Mouse (Mus musculus) liver, embryonic 15.5 days (tissue): ENCODE measurements around the gene Olfr818. TPM values are rescaled to one million over a fixed set of nuclear protein-coding genes. Genes with fewer than 3 reads are reported as not detected.
"Not testable (repeated sequence)": the region's sequence is repeated elsewhere in the genome, so short reads cannot be mapped to it uniquely, and the experiment has no call there.

ENCODE experiments used
- ATAC-seq: fragments of 200-750 bp; cut with Nextera tagmentation; 2 replicates; pipeline ENCODE4 v1.8.0; 2017; ENCODE audit warnings: moderate number of reproducible peaks, mild to moderate bottlenecking, moderate library complexity; ENCODE audit not compliant: insufficient read depth
- H3K27ac ChIP-seq: fragments of 300-500 bp; sonication (generic); replicated peaks from 2 replicates; pipeline ENCODE4 v1.5.1; 2015; ENCODE audit warnings: mild to moderate bottlenecking, inconsistent platforms
- H3K27me3 ChIP-seq: fragments of 300-500 bp; sonication (generic); 2 replicates; pipeline ENCODE4 v1.6.1; 2015; ENCODE audit warnings: mild to moderate bottlenecking, inconsistent platforms
- H3K36me3 ChIP-seq: fragments of 300-500 bp; sonication (generic); replicated peaks from 2 replicates; pipeline ENCODE4 v1.6.1; 2015; ENCODE audit warnings: moderate library complexity, mild to moderate bottlenecking, inconsistent platforms
- H3K4me1 ChIP-seq: fragments of 300-500 bp; sonication (generic); replicated peaks from 2 replicates; pipeline ENCODE4 v1.6.1; 2015; ENCODE audit warnings: inconsistent platforms
- H3K4me2 ChIP-seq: fragments of 300-500 bp; sonication (generic); 2 replicates; pipeline ENCODE4 v1.6.1; 2015; ENCODE audit warnings: moderate library complexity, mild to moderate bottlenecking, inconsistent platforms
- H3K4me3 ChIP-seq: fragments of 300-500 bp; sonication (generic); replicated peaks from 2 replicates; pipeline ENCODE4 v1.5.1; 2015; ENCODE audit warnings: mild to moderate bottlenecking, inconsistent platforms
- H3K9ac ChIP-seq: fragments of 300-500 bp; sonication (generic); 2 replicates; pipeline ENCODE4 v1.6.1; 2015; ENCODE audit warnings: moderate library complexity, mild to moderate bottlenecking, inconsistent platforms
- H3K9me3 ChIP-seq: fragments of 300-500 bp; sonication (generic); replicated peaks from 2 replicates; pipeline ENCODE4 v1.6.1; 2016; ENCODE audit warnings: inconsistent platforms
- whole genome bisulfite sequencing: fragments of 180-500 bp; shearing (Covaris S2); methylation state at CpG from one replicate; pipeline ENCODE4 v1.1.7; 2015; ENCODE audit warnings: mixed read lengths; ENCODE audit not compliant: insufficient replicate concordance; 5-methylcytosine and 5-hydroxymethylcytosine counted together
- polyA plus RNA-seq: library from polyadenylated mRNA; unstranded; fragments of >200 nt; fragmentation: Nextera tagmentation; extraction: Ambion mirVana; gene quantifications from 2 replicates; pipeline ENCODE4 v1.2.1, GENCODE M21; 2015

Olfr818 gene
- polyA plus RNA-seq = not detected in 2 replicates

- Histone ChIP-seq H3K27me3 (no peaks in the 10 kb centered on the region), H3K36me3 (no peaks in the 10 kb centered on the region), H3K4me1 (no peaks in the 10 kb centered on the region), H3K9ac (no peak within 1 kb of the TSS), H3K4me3 (no peak within 1 kb of the TSS), H3K9me3 (no peaks in the 10 kb centered on the region), H3K4me2 (no peak within 1 kb of the TSS), H3K27ac (no peak within 1 kb of the TSS)
- ATAC-seq = no peak
- WGBS = 68% methylated on average over 2 of the region's 2 CpGs
Measured at GRCm38 (mm10) chr10:129949000-129949399, at the start of gene Olfr818. Olfr818 (minus strand) TSS chr10:129949100.

- ATAC-seq, H3K9me3 ChIP-seq, H3K36me3 ChIP-seq, H3K27ac ChIP-seq, H3K4me2 ChIP-seq, H3K27me3 ChIP-seq, H3K9ac ChIP-seq, H3K4me3 ChIP-seq, H3K4me1 ChIP-seq: not testable (repeated sequence)
- WGBS = no CpG with 5 or more reads among the region's 1 CpGs
Measured at GRCm38 (mm10) chr10:129984962-129985361, 36.1 kb upstream of the Olfr818 start, which contains the start of gene Gm10310. Gm10310 (minus strand) TSS chr10:129985062.

- H3K4me1 ChIP-seq, H3K27me3 ChIP-seq, ATAC-seq, H3K27ac ChIP-seq, H3K4me3 ChIP-seq, H3K9me3 ChIP-seq, H3K9ac ChIP-seq, H3K36me3 ChIP-seq, H3K4me2 ChIP-seq: not testable (repeated sequence)
- no CpG with 5 or more reads among the region's 3 CpGs for WGBS
Measured at GRCm38 (mm10) chr10:129981867-129982266, 33.0 kb upstream of the Olfr818 start.

DNA sequence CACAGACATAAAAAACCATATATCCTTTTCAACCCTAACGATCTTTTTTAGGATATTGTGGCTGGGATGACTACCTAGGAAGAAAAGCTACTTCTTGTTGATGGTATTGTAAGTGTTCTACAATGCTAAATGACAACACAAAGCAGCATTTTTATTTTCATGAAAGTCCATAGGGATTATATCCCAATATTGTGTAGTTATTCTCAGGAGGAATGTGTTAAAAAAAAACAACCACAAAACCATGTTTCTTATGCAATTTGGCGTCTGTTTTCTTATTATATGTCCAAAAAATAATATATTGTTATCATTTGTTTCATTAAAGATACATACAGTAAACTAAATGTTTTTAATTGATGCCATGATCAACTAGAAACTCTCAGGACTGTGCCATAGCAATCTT lies 27.1 kb upstream of the Olfr818 start, which contains the start of gene Olfr247:
TSS of gene Olfr247 (minus strand) at position 101 of the 400 bp plus-strand sequence.
- not testable (repeated sequence) for H3K36me3 ChIP-seq, H3K27me3 ChIP-seq, H3K4me3 ChIP-seq, H3K9ac ChIP-seq, H3K4me2 ChIP-seq, ATAC-seq, H3K9me3 ChIP-seq, H3K4me1 ChIP-seq, H3K27ac ChIP-seq
- WGBS = no CpG with 5 or more reads among the region's 2 CpGs

GRCm38 (mm10) chr10:129972994-129973393 lies 24.1 kb upstream of the Olfr818 start:
- ATAC-seq, H3K4me1 ChIP-seq, H3K9ac ChIP-seq, H3K27me3 ChIP-seq, H3K4me2 ChIP-seq, H3K36me3 ChIP-seq, H3K4me3 ChIP-seq, H3K9me3 ChIP-seq, H3K27ac ChIP-seq: not testable (repeated sequence)
- no CpG with 5 or more reads among the region's 3 CpGs for WGBS

GRCm38 (mm10) chr10:129967166-129967565 lies 18.3 kb upstream of the Olfr818 start, which contains the start of gene Olfr819:
Olfr819 (minus strand) TSS chr10:129967266.
- H3K4me1 ChIP-seq, H3K36me3 ChIP-seq, H3K9ac ChIP-seq, H3K27ac ChIP-seq, ATAC-seq, H3K9me3 ChIP-seq, H3K27me3 ChIP-seq, H3K4me2 ChIP-seq, H3K4me3 ChIP-seq: not testable (repeated sequence)
- 50% methylated on average over 2 of the region's 2 CpGs for WGBS

DNA sequence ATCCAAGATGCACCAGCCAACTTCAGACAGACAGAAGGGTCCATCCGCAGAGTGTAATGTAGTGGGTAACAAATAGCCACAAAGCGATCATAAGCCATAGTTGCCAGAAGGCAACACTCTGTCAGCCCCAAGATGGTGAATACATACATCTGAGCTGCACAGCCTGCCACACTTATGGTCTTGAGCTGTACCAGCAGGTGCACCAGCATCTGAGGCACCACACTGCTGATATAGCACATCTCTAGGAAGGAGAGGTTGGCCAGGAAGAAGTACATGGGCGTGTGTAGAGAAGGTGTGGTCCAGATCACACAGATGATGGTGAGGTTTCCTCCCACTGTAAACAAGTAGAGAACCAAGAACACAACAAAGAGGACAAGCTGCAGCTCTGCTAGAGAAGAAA lies 17.3 kb upstream of the Olfr818 start:
- not testable (repeated sequence) for H3K4me2 ChIP-seq, H3K27me3 ChIP-seq, H3K9me3 ChIP-seq, H3K4me1 ChIP-seq, H3K27ac ChIP-seq, ATAC-seq, H3K4me3 ChIP-seq, H3K36me3 ChIP-seq, H3K9ac ChIP-seq
- 78% methylated on average over 2 of the region's 3 CpGs for WGBS

- H3K9me3 ChIP-seq = no peaks in the 10 kb centered on the region
- no peak within 1 kb of the TSS for H3K9ac ChIP-seq
- no peak within 1 kb of the TSS for H3K27ac ChIP-seq
- 43% methylated on average over 1 of the region's 1 CpGs for WGBS
- no peak for ATAC-seq
- H3K4me3 ChIP-seq = no peak within 1 kb of the TSS
- H3K4me2 ChIP-seq = no peak within 1 kb of the TSS
- H3K27me3 ChIP-seq = no peaks in the 10 kb centered on the region
- H3K4me1 ChIP-seq = no peaks in the 10 kb centered on the region
- no peaks in the 10 kb centered on the region for H3K36me3 ChIP-seq
Measured at GRCm38 (mm10) chr10:129915497-129915896, 33.4 kb downstream of the Olfr818 start, which contains the start of gene Olfr816. Olfr816 (minus strand) TSS chr10:129915597.

- not testable (repeated sequence) for H3K27me3 ChIP-seq, H3K9ac ChIP-seq, H3K9me3 ChIP-seq, H3K36me3 ChIP-seq, H3K4me3 ChIP-seq, H3K27ac ChIP-seq, H3K4me1 ChIP-seq, H3K4me2 ChIP-seq, ATAC-seq
- WGBS = 36% methylated on average over 1 of the region's 1 CpGs
Measured at GRCm38 (mm10) chr10:129905767-129906166, 43.1 kb downstream of the Olfr818 start, which contains the start of gene Olfr815. Olfr815 (minus strand) TSS chr10:129905867.

Other genes starting within 250 kb of the Olfr818 start
- not detected in 2 replicates for gene Olfr804, start 245.9 kb downstream of the Olfr818 start, polyA plus RNA-seq
- gene Olfr805, start 219.7 kb downstream of the Olfr818 start, polyA plus RNA-seq = not detected in 2 replicates
- not detected in 2 replicates for gene Olfr806, start 207.2 kb downstream of the Olfr818 start, polyA plus RNA-seq
- gene Olfr807, start 191.3 kb downstream of the Olfr818 start, polyA plus RNA-seq = not detected in 2 replicates
- not detected in 2 replicates for gene Olfr808, start 183.6 kb downstream of the Olfr818 start, polyA plus RNA-seq
- not detected in 2 replicates for gene Olfr809, start 174.5 kb downstream of the Olfr818 start, polyA plus RNA-seq
- gene Olfr810, start 154.2 kb downstream of the Olfr818 start, polyA plus RNA-seq = not detected in 2 replicates
- not detected in 2 replicates for gene Olfr811, start 144.7 kb downstream of the Olfr818 start, polyA plus RNA-seq
- gene Olfr812, start 103.0 kb downstream of the Olfr818 start, polyA plus RNA-seq = not detected in 2 replicates
- gene Olfr813, start 93.7 kb downstream of the Olfr818 start, polyA plus RNA-seq = not detected in 2 replicates
- gene Olfr814, start 69.2 kb downstream of the Olfr818 start, polyA plus RNA-seq = not detected in 2 replicates
- not detected in 2 replicates for gene Olfr815, start 43.2 kb downstream of the Olfr818 start, polyA plus RNA-seq
- not detected in 2 replicates for gene Olfr816, start 33.5 kb downstream of the Olfr818 start, polyA plus RNA-seq
- gene Olfr819, start 18.2 kb upstream of the Olfr818 start, polyA plus RNA-seq = not detected in 2 replicates
- not detected in 2 replicates for gene Olfr247, start 27.0 kb upstream of the Olfr818 start, polyA plus RNA-seq
- gene Gm10310, start 36.0 kb upstream of the Olfr818 start, polyA plus RNA-seq = not detected in 2 replicates
- gene Olfr820, start 63.5 kb upstream of the Olfr818 start, polyA plus RNA-seq = not detected in 2 replicates
- not detected in 2 replicates for gene Olfr821, start 81.2 kb upstream of the Olfr818 start, polyA plus RNA-seq
- gene Olfr822, start 122.1 kb upstream of the Olfr818 start, polyA plus RNA-seq = not detected in 2 replicates
- not detected in 2 replicates for gene Olfr823, start 166.3 kb upstream of the Olfr818 start, polyA plus RNA-seq
- gene Olfr824, start 180.9 kb upstream of the Olfr818 start, polyA plus RNA-seq = not detected in 2 replicates
- gene Olfr825, start 217.7 kb upstream of the Olfr818 start, polyA plus RNA-seq = not detected in 2 replicates
- not detected in 2 replicates for gene Olfr826, start 235.1 kb upstream of the Olfr818 start, polyA plus RNA-seq